Mouse (Mus musculus) spleen, adult 2 months (tissue): ENCODE data around the gene Gm10100.

ENCODE experiments used
- CTCF ChIP-seq: fragments of 200-500 bp; IDR thresholded peaks from 2 replicates; pipeline ENCODE4 v1.5.1; 2011; ENCODE audit warnings: mild to moderate bottlenecking, inconsistent platforms; ENCODE audit not compliant: insufficient read depth, insufficient read length, insufficient replicate concordance; ENCODE audit errors: extremely low read depth
- POLR2A ChIP-seq: fragments of 200-500 bp; IDR thresholded peaks from 2 replicates; pipeline ENCODE4 v1.6.1; 2011; ENCODE audit warnings: low read depth, low read length, inconsistent platforms

DNA sequence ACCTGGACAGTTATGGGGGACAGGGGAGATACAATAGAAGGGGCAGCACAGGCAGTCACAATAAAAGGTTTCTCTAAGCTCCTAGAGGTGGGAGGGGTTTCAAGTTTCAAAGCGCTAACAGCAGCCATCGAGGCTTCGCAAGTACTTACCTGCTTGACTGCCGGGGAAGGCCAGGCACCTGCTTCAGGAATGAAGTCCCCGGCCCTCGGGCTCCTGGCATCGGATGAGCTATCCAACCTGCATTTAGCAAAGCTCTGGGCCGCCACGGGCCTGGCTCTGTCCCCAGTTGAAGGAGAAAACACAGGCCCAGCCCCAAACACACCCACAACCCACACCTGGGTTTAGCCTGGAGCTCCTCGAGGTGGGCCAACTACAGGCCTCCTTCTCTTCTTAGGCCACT lies 39.3 kb upstream of the Gm10100 start:
- TF ChIP-seq POLR2A: no peak
- TF ChIP-seq CTCF: no peak
